Mouse (Mus musculus) 3T3-L1 (cell line): ENCODE measurements around the gene Ptpn12.

ENCODE experiments used
- DNase-seq: peaks from one replicate; pipeline ENCODE4 v3.0.0-alpha.2; 2015; ENCODE audit warnings: low read depth, low spot score

Ptpn12 gene

DNA sequence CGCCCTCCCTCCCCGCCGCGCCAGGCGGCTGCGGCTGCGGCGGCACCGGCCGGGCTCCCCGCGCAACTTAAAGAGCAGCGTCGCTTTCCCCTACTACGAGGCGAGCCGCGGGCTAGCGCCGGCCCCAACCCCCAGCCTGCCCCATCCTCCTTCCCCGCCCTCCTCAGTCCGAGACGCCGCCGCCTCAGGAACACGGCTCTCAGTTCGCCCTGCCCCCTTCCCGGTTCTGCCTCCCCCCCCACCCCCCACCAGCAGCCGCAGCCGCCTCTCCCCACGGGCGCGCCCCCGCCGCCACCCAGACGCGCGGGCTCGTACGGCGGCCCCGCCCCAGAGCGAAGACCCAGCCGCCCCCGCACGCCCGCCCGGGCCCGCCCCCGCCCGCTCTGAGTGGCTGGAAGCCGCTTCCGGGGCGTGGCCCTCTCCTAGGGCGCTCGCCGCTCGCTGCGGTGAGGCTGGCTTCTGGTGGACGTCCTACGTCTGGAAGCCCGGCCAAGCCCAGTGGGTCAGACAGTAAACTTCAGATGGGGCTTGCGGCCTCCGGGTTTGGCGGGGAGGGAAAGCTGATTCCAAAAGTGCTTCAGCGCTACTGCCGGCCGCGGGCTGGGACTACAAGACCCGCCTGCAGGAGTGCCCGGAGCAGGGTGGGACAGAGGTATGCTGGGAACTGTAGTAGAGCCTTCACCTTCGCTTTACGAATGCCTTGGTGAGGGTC, at the start of gene Ptpn12:
Ptpn12 (minus strand) TSS at position 92 of the 712 bp plus-strand sequence.
- DNase-seq, result peak; percentile 97

DNA sequence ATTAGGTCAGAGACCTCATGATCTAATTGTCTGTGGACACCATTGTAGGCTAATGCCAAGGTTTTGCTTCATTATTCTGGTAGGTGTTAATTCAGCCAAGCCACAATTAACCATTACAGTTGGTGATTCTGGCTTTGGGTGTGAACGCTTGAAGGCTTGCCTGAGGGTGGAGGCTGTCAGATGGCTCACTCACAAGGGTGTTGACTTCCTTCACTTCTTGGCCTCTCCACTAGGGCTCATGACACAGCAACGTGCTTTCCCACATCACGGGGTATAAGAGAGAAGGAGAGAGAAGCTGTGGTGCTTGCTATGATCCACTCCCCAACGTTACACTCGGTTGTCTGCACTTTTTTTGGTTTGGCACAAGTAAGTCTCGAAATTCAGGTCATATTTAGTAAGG, 35.5 kb upstream of the Ptpn12 start:
- DNase-seq, result no peak

DNA sequence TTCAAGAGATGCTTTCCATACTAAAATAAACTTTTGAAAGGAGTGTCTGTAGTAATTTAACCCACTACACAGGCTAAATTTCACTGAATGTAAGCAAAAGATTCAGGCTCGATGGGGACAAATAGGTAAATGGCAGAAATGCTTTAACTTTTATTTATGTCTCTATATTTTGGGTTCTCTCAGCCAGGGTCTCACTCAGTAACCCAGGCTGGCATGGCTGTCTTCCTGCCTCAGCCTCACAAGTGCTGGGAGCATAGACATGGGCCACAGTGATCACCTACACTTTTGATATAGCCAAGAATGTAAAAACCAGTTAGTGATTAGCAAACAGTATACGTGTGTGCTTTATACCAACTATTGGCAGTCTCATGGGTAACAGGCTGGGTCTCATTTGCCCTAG, 1.5 kb upstream of the Ptpn12 start:
- DNase-seq, result no peak

DNA sequence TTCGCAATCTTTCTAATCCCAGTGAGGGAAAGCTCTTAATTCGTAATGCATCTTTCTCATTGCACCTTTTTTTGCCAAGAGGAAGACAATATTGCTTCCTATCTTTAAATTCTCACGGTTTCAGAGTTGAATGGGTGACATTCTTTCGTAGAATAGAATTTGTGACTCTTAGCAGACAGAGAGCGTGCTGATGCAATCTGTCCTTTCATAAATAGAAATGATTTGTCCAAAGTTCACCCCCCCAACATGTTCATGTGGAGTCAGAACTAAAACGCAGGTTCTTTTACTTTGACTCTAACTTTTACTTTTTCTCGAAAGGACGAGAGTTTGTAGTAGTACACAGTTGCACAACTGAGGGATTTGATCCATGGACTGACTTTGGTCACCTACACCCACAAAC, 884 bp upstream of the Ptpn12 start:
- DNase-seq, result no peak

DNA sequence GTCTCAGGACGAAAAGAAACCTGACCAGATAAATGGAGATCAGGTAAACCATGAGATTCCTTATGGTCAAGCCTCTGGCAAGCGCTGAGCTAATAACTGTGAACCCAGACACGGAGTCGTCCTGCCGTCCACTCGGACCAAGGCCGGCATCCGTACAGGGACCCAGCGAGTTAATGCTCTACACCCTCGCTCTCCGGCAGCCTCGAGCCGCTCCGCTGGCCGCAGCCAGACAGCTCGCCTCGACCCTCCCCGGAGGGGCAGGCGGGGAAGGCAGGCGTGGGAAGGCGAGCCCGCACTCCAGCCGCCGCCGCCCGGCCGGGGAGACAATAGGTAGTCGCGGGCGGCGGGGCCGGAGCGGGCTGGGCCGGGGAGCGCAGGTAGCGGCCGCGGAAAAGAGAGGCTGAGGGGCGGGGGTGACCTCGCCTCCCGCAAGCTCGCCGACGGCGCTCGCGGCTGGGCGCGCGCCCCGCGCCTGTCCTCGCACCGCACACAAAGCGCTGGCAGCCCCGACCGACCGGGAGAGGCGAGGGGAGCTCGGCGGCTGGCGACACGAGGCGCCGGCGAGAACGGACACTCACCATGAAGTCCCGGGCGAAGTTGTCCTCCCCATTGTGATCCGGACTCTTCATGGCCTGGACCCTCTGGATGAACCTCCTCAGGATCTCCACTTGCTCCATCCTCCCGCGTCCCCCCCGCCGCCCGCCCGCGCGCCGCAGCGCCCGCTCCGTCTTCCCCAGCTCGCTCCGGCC, 466 bp downstream of the Ptpn12 start:
- peak; percentile 62 for DNase-seq

DNA sequence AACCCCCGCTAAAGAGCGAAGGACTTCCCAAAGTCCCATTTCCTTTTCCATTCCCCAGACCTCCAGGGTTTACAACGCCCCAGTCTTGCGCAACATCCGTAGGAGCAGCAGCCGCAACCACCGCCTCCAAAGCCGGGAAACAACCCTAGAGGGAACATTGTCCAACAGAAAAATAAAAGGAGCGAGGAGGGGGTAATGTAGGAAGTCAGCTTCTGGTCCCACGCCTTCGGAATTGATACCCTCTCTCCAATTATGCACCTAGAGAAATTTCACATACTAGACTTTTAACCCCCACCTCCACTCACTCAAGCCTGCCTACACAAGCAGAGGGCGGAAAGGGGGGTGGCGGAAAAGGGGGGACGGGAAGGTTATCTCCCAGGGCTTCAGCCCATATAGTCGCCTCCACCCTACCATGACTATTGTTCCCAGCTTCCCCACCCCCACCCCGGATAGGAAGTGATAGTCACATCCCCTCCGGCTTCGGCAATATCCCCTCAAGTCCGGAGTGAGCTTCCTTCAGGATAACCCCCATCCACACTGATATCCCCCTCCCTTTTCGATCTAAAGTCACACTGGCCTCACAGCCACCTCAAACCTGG, 1.1 kb downstream of the Ptpn12 start:
- DNase-seq, result peak; percentile 94

DNA sequence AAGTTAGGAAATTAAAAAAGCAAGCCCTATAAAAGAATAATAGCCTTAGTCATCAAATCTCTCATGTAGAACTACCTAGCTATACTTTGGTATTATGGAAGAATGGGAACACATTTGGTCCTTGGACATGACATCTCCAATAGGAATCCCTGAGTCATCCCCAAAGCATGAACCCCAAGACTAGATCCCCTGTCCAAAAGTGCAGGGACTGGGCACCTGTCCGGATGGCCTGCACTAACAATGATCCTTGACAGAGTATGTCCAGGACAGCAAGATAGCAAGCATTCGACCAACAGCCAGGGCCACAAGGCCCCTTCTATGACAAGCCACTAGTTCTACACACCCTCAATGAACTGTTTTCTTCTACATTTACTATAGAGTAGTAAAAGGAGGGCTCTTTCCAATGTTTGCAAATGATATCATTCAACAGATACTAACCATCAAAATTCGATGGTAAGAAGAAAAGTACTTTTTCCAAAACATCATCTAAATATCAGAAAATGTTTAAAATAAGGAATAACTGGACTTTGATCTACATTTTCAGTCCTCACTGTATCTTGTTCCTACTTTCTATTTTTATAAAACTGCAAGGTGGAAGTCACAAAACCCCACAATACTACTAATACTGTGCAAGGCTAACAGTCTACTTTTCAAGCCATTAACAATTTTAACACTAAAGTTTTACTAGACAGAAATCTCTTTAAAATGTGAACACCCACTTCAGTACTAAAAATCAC, 2.0 kb downstream of the Ptpn12 start:
- peak; percentile 71 for DNase-seq

DNA sequence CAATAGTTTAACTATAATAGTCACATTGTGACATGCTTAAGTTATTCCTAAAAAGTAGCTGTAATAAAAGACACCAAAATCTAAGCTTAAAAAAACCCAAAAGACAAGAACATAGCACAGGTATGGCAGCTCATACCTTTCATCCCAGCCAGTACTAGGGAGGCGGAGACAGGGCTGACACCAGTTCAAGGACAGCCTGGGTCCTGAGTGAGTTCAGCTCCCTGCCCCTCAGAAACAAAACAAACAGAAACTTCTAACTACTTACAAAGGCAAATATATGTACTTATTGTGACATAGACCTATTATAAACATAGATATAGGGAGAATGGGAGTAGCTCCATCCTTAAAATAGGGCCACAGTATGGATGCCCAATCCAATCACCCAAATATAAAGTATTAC, 3.2 kb downstream of the Ptpn12 start:
- no peak for DNase-seq

DNA sequence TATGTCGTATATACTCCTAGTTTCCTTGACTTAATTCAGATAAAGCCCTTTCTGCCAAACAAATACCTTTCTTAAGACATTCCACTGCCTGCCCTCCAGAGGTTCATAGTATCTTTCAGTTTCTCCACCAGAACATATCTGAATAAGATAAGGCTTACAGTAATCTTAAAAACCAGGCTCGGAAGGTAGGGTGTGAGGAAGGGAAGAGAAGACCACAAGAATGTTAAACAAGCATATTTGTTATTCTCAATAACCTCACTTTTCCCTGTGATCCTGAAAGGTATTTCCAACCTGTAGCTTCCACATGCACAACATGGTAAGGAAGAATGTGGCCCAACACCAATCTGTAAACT, 5.0 kb downstream of the Ptpn12 start:
- DNase-seq, result peak; percentile 17

DNA sequence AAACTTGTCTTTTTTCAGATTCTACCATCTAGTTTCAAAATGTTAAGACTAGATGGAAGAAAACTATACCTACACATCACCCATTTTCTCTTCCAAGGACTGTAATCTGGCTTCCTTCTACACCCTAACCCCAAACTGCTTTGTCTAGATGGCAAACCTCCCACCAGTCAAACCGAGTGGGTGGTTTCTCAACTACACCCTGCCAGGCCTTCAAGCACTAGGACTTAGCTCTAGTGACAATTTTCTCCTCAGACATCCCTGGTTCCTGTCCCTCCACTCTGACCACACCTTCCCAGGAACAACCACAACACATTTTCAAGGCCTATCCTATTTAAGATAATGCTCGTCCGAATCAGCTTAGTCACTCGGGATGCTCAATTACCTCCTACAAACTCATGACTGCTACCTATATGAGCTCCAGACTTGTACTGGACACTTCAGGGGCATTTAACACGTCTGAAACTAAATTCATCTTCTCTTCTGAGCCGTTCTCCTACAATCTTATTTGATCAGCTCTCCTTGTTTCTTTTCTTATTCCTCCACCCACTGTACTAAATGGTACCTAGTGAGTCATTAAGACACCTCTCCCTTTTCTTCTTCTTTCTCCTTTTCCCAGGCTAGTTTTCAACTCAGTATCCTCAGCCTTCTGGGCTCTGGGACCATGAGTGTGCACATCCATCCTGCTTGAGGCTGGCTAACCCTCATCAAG, 5.5 kb downstream of the Ptpn12 start:
- DNase-seq, result no peak

DNA sequence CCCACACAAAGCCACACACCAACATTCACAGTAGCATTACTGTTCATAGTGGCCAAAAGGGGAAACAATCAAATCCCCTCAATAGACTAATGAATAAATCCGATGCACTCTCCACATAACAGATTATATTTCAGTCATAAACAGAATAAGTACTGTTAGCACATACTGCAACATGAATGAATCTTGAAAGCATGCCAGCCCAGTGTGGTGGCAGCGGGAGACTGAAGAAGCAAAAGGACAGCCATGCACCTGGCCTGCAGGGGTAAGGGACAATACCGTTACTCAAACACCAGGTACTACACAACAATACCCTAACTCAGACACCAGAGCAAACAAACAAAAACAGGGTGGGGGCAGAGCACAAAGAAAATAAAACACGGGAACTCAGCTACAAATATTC, 6.7 kb downstream of the Ptpn12 start:
- no peak for DNase-seq

DNA sequence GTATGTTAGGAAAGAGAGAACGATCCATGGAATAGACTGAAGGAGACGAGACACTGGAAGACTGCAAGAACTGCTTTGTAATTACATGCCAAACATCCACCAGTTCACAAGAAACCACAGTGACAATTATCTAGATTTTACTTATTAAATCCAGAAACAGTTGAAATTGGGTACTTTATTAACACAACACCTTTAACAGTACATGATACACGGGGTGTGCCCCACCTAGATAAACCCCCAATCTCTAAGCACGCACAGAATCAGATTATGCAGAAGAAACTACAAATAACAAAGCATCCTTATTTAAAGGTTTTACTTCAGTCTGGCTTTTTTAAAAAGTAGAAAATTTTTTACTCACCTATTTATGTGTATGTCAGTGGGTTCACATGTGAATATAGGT, 8.6 kb downstream of the Ptpn12 start:
- DNase-seq, result no peak

DNA sequence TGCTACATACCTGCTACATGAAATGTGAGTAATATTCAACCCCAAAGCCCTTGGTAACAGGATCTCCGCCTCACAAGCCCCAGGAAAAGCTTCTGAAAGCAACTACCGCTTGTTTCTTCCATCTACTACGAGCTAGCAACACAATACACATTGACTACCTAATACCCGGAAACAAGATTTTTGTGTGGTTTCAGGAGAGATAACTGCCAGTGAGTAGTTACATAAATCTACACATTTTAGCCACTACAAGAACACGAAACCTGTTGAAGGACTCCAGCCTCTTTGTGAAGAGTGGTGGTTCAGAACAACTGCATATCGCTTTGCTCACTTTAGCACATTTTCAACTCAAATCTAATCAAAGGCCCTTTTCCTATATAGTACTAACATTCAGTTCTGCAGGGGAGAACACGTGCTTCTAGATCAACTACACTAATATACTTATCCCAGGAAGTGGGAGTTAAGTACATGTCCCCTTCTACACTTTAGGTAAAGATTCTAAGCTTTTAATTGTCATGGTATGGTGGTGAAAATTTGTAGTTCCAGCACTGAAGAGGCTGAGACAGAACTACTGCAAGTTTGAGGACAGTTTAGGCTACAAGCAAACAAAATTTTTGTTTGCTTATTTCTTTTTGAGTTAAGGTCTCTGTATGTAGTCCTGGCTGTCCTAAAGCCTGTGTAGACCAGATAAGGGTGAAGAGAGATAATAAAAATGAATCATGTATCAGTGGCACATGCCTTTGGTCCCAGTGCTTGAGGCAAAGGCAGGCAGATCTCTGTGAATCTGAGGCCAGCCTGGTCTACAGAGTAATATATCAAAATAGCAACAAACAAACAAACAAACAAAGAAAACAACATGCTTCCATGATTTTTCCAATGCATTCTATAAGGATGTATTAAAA, 9.3 kb downstream of the Ptpn12 start:
- DNase-seq, result no peak

DNA sequence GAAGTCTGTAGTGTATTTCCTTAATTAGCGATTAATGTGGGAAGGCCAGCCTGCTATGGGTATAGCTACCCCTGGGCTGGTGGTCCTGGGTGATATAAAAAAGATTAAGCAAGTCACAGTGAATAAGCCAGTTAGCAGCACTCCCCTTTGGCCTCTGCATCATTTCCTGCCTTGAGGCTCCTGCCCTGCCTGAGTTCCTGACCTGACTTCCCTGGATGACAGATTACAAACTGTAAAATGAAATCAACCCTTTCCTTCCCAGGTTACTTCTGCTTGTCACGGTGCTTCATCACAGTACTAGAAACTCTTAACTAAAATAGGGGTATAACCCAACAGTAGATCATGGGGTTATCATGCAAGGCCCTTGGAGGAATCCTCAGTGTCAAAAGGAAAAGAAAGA, 10.2 kb downstream of the Ptpn12 start:
- DNase-seq, result no peak

DNA sequence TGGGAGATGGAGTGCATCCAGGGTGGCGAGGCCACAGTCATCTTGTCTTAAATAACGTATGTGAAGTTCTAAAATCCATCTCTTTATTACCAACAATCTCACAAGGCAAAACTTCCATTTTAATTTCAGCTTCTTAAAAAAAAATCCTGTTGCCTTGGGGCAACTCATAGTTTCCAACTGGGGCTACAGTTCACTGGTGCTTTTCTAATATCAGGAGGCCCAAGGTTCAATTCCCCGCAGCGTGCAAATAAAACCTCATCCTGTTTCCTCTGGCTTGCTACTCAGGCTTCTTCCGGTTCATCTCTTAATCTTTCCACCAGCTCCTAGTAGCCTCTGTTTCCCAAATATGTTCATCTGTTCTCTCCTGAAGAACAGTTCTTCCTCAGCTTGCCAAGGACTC, 17.6 kb downstream of the Ptpn12 start:
- no peak for DNase-seq

DNA sequence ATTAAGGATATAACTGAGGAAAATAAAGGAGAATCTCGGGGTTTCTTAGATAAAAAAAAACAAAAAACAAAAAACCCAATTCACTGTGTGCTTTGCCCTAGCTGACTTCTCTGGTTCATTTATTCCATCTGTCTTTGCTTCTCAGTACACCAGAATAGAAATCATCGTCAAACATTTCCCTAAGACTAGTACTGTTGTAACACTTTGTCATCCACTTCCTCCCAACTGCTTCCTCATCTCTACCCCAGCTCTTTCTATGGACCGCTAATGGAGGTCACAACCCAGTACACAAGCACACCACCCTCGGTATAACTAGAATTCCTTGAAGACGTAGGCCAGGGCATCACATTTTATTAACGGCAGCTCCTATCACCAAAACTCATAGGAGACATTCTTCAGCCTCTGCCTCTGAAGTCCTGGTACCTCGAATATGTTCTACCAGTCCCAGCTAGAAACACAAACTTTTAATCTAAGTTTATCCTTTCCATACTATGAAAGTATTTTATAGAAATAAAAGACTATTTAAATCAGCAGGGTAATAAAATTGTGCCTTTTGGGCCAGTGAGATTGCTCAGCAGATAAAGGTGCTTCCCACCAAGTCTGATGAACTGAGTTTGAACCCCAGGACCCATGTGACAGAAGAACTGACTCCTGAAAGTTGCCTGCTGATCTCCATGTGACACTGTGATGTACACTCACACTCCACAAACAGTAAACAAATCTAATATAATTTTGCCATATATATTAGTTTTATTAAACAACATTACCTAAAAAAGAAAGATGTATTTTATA, 19.8 kb downstream of the Ptpn12 start:
- no peak for DNase-seq

DNA sequence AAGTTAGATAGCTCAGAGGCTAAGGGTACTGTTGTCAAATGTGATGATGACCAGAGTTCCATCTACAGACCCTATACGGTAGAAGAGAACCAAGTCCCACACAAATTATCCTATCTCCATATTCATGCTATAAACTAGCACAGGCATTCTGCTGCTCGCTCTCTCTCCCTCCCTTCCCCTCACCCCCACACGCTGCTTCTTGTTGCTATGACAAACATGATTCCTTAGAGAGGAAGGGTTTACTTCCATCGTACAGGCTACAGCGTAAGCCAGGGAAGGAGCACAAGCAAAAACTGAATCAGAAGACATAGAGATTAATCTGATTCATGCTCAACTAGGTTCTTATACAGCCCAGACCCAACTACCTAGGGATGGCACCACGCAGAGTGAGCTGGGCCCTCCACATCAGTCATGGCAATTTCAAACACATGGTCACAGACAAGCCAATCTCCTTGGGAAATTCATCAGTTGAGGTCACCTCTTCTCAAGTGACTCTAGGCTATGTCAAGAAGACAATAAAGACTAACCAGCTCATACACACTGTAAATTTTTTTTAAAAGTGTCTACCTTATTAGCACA, 21.2 kb downstream of the Ptpn12 start:
- DNase-seq, result no peak

DNA sequence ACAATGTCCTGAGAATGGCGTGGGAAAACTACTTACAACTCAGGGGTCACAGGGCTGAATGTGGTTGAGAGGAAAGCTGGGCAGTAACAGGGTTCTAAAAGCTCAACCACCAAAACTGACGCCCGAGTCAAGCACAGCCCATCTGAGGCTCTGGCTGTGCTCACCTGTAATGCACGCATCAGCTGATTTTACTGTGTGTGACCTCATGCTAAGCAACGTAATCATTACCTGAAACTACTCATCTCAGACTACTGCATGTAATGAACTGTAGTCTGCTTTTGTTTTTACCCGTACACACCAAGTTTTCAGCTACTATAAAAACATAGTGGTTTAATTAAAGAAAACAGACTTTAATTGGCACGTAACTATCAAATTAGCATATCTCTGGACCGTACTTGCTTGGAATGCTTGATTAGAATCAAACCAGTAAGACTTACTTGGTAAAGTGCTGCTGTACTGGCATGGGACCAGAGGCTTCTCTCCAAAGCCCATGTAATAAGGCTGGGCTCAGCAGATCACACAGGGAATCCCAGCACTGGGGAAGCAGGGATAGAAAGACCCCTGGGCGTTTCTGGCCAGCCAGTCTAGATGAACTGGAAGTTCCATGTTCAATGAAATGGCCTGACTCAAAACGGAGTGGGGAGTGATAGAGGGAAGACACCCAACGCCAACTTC, 22.2 kb downstream of the Ptpn12 start:
- DNase-seq, result no peak

DNA sequence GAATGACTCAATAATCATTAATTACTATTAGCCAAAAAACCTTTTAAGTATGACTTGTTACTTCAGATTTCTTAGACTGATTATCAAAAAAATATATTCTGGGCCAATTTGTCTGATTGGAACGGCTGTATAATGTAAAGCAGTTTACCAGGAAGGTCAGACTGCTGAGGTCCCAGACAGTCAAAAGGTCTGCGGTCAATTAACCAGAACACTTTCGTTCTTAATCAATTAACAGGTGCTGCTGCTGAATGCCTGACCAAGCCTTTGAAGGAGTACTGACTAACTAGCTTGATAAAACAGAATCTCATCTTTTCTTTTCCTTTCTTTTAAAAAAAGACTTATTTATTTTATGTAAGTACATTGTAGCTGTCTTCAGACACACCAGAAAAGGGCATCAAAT, 23.1 kb downstream of the Ptpn12 start:
- no peak for DNase-seq
